Mouse (Mus musculus): ENCODE measurements at regions not wholly inside any gene's neighbourhood (a gene's known extent, or its start where the extent isn't known, plus 50 kb on each side); places are given as distances from the start of the nearest gene placed in this dataset.
A peak's percentile ranks its signal among the peaks of the same experiment; 100 is the strongest.

DNA sequence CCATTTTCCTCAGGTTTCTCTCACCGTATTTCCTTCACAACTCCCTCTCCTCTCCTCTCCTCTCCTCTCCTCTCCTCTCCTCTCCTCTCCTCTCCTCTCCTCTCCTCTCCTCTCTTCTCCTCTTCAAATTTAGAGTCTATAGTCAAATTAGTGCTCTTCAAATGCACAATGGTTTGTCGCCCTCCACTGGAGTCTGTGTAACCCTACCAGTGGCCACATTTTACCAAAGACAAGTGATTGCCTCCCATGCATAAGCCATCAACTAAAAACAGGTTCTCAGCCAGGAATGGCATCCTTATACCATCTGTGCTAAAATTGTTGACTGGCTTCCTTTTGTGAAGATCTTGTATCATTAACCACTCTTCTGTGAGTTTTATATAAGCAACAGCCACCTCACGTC, 979.5 kb upstream of the Adam24 start:
- DNase-seq = peak in 1 of 2 experiments; percentile 2

DNA sequence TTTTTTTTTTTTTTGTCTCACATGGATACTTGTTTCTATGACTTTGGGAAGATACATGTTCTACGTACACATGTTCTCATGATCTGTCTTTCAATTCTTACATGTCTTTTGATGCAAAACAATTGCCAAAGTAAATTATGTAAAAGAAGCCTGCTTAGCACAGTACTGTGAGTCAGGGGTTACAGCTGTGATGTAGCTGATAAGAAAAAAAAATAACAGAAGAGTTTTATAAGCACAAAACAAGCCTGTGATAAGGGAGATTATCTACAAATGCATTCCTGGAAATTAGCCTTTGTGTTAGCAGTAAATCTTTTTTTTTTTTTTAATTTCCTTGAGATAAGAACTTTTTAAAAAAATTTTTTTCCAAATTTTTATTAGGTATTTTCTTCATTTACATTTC, 969.0 kb upstream of the Adam24 start:
- DNase-seq = no peak

DNA sequence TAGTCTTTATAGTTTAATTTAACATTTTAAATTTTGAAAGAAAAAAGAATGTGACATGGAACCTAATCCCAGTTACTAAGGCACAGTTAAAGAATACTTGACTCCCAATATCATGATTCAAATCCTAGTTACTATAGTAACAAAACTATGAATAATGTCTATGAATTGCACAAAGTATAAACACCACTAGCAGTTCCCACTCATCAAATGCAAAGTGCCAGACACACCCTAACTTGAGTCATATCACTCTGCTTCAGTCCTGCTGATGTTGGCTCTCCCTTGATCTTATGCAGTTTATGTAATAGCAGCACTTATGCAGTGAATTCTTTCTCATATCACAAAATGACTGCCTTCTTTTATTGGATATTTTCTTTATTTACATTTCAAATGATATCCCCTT, 932.5 kb upstream of the Adam24 start:
- DNase-seq = no peak

DNA sequence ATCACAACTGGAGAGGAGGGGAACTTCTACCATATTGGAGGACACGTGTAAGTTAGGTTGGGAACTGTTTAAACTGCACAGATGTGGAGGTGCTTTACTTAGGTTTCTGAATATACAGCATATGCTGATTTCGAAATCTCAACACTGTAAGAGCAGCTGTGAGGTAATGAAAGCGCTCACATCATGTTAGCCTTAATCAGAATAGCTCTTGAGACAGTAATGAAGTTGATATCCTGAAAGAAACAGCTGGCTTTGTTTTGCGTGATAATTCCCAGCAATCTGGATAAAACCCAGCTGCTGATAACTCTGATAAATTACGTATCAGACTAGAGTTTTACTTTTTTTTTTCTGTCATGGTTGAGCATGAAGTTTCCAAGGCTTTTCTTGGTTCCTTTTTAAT, 928.7 kb upstream of the Adam24 start:
- no peak for DNase-seq

DNA sequence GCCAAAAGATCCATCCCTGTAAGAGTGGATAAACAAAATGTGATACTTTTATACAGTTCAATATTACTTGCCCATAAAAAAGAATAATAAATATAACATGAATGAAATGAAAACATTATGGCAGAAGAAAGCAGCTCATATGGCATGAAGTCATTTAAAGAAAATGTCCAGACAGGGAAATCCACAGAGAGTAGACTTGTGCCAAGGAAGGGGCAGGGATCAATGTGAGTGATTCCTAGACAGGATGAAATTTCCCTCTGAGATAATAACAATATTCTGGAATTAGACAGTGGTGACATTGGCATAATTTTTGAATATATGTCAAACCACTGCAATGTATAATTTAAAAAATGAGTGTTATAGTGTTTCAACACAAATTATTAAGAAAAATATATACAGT, 915.0 kb upstream of the Adam24 start:
- no peak for DNase-seq

DNA sequence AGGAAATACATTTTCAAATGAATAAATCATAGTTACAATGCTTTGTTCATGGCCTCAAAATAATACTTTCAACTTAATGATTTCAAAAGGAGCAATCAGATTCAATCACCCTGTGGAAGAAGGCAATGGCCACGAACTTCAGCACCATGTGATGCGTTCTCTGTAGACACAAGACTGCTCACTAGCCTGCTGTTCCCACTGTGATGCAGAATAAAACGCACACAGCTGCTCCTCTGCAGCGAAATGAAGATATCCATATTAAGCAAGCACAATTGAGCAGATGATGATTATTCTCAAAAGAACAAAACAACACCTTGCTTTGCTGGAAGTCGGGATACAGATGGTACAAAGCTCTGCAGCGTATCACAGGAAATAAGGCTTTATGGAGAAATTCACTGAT, 895.4 kb upstream of the Adam24 start:
- no peak for DNase-seq

DNA sequence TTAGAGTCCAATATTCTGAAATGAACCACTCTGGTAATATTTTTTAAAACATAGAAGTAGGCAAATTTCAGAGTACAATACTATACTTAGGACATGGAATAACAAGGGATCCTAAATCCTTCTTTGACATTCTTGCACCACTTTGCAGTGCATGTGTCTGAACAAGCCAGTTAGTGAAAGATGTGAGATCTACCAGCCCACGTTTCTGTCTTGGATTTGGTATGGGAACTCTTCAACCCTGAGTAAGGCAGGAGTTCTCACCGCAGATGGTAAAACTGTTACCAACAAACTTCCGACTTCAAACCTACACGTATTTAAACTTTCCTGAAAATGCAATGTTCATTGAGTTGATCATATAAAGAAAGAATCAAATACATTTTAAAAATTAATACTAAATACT, 894.7 kb upstream of the Adam24 start:
- DNase-seq = no peak

DNA sequence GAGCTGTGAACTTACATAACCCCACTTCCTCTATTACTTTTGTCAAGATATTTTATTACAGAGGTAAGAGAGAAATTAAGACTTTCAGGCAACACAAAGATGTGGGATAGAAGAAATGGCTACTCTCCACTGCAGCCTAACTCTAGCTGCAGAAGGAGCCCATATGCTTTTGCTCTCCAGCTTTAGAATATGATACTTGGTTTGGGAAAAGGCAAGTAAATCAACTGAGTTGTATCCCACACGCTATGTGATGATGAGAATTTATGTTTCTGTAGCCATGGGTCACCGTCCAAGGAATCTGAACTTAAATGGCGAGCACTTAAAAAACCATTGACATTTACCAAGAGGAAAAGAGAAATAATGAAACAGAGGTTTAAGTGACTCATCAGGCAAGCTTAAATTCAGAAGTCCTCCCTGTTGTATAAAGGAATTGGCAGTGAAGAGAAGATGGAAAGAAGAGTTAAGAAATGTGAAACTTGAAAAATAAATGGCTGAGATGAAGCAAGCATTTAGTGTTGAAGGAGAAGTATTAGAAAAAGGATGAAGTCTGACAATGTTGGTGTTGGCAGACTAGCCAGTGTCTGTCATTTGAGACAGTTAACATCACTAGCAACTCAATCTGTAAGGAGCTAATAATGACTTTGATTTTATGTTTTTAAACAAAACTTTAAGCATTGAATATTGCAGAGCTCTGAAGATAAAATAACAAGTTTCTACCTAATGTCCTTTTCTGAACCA, 893.3 kb upstream of the Adam24 start:
- DNase-seq = no peak

DNA sequence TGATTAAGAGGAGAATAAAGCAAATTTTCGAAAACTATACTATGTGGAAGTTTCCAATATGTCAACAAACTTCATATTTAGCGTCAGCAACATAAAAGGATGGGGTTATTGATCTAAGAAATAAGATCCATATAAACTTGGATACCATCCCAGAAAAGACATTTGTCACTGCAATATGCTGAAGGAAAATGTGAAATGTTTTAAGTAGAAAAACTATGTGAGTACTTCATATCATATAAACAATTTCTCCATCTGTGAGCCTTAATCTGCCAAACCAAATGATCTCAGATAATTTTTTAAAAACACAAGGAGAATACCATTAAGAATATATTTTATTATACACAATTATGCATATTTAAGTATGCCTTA, 892.7 kb upstream of the Adam24 start:
- DNase-seq = no peak

All from B cell, adult 2 months (primary cell).